Mouse (Mus musculus): ENCODE measurements around the gene Samd4b. TPM values are rescaled to one million over a fixed set of nuclear protein-coding genes. Genes with fewer than 3 reads are reported as not detected.
A peak's percentile ranks its signal among the peaks of the same experiment; 100 is the strongest.
"Not testable (repeated sequence)": the region's sequence is repeated elsewhere in the genome, so short reads cannot be mapped to it uniquely, and the experiment has no call there.

The Samd4b gene
- polyA plus RNA-seq, 1 experiment: 93.9 TPM

DNA sequence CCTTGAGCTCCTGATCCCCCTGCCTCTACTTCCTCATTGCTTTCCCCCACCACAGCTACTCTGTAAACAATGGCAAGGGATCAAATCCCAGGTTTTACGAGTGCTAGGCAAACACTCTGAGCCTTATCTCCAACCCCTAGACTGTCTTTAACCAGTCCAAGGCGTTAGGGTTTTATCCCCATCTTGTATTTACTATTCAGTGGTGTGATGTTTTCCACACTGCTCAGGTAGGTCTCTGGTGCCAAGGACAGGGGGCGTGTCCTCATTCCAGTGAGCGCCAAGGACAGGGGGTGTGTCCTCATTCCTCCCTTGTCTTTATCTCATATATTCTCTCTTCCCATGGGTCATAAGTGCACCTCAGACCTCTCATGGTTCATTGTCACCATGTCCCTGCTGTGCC is 57.4 kb downstream of the Samd4b start, which contains the start of gene Sycn:
Gene Sycn (plus strand): TSS at position 360 of the 400 bp plus-strand sequence.
- DNase-seq: no peak
- no peak within 1 kb of the TSS for H3K4me3 ChIP-seq (replicated peaks; ENCODE audit: extremely low read depth, low read depth, low read length)
- TF ChIP-seq POLR2A (IDR thresholded peaks at IDR 0.05; ENCODE audit: borderline replicate concordance, extremely low read depth, low read depth, low read length) (no peak), CTCF (IDR thresholded peaks at IDR 0.05; ENCODE audit: insufficient read depth, low read length) (no peak)
- 51% methylated on average over 4 of the region's 4 CpGs for WGBS
- no peaks in the 10 kb centered on the region for H3K4me1 ChIP-seq (ENCODE audit: control insufficient read depth, insufficient read depth, low read length)

DNA sequence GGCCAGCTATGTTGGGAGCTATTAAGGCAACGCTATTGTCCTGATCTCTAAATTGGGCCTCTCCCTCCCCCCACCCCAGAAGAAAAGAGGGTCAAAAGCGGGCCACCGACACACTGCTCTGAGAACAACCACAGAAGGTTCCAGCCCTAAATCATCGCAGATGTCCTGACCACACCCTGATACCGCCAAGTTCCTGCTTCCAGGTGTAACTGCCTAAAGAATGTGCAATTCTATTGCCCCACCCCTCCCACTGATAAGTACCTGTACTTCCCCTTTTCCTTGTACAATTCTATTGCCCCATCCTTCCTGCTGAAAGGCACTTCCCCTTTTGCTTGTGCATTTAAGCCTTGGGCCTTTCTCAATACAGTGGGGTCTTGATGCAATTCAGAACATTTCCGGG is 59.1 kb downstream of the Samd4b start:
- not testable (repeated sequence) for H3K4me1 ChIP-seq (ENCODE audit: control insufficient read depth, insufficient read depth, low read length); DNase-seq; H3K4me3 ChIP-seq (replicated peaks; ENCODE audit: extremely low read depth, low read depth, low read length)
- 84% methylated on average over 6 of the region's 6 CpGs for WGBS

GRCm38 (mm10) chr7:28532005-28532404 is 65.9 kb downstream of the Samd4b start:
- H3K4me3 ChIP-seq (replicated peaks; ENCODE audit: extremely low read depth, low read depth, low read length): no peak overlapping the region
- H3K4me1 ChIP-seq (ENCODE audit: control insufficient read depth, insufficient read depth, low read length): no peaks in the 10 kb centered on the region
- DNase-seq: no peak
- TF ChIP-seq POLR2A (IDR thresholded peaks at IDR 0.05; ENCODE audit: borderline replicate concordance, extremely low read depth, low read depth, low read length) (no peak), CTCF (IDR thresholded peaks at IDR 0.05; ENCODE audit: insufficient read depth, low read length) (no peak)
- 69% methylated on average over 8 of the region's 8 CpGs for WGBS

DNA sequence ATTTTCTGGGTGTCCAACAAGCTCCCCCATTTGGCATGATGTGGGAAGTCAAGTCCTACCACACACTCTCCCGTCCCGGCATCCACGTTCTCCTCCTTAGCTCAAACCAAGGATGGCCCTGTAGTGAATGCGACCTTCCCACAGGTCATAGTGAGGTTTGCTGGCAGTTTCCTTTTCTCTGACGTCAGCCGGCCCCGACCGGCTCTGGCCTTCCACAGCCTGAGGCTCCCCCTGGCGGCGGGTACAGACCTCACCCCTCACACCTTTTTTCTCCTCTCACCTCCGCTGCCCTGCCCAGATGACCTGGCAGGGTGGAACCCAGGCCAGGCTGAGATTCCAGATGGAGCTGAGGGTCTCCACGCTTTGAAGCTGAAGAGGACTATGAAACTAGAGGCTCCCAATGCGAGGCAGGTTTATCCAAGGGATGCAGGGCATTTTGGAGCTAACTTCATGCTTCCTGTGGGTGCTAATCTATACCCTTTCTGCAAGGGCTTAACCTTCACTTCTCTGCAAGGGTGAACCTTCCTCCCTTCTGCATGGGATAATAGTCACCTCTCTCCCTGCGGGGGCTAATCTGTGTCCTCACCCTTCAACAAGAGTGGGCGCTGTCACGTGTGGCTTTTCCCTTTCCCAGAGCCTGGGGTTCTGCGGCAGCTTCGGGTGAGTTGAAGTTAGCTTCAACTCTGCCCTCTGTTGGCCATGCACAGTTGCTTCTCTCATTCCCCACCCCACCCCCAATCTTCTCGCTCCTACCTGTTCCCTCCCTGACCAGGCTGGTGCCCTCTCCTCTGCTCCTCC is 69.8 kb downstream of the Samd4b start:
- Histone ChIP-seq H3K4me1 (ENCODE audit: control insufficient read depth, insufficient read depth, low read length) (no peaks in the 10 kb centered on the region), H3K4me3 (replicated peaks; ENCODE audit: extremely low read depth, low read depth, low read length) (no peak overlapping the region)
- TF ChIP-seq POLR2A (IDR thresholded peaks at IDR 0.05; ENCODE audit: borderline replicate concordance, extremely low read depth, low read depth, low read length): no peak
- peak; percentile 63 for TF ChIP-seq CTCF (IDR thresholded peaks at IDR 0.05; ENCODE audit: insufficient read depth, low read length)
- peak; percentile 85 for DNase-seq
- WGBS: 5% methylated on average over 19 of the region's 19 CpGs

GRCm38 (mm10) chr7:28522536-28522935 is 75.4 kb downstream of the Samd4b start, which contains the start of gene Ifnl3:
Ifnl3 (plus strand) TSS chr7:28522836.
- 69% methylated on average over 5 of the region's 6 CpGs for WGBS

DNA sequence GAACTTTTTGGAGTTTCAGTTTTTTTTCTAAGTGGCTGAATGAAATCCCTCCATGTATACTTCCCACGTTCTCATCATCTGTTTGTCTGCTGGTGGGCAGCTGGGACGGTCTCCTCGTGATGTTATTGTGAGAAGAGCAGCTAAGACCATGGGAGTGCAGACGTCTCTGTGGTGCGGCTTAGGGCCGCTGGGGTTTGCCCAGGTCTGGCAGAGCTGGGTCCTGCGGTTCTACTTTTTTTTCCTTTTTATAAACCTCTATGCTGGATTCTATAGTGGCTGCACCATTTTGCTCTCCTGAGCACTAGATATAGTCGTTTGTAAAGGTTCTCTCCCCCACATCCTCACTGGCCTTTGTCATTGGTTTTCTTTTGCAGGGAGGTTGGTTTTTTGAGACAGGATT is 86.5 kb downstream of the Samd4b start:
- 68% methylated on average over 8 of the region's 8 CpGs for WGBS

More at GRCm38 (mm10) chr7:28522536-28522935, 75.4 kb downstream of the Samd4b start, which contains the start of gene Ifnl3:
- not testable (repeated sequence) for H3K4me1 ChIP-seq (ENCODE audit: control insufficient read depth, insufficient read depth, low read length); DNase-seq; H3K4me3 ChIP-seq (replicated peaks; ENCODE audit: extremely low read depth, low read depth, low read length)

GRCm38 (mm10) chr7:28510405-28510974 is 87.5 kb downstream of the Samd4b start, which contains the start of gene Ifnl2:
Ifnl2 (minus strand) TSS chr7:28510455.
- H3K4me3 ChIP-seq (replicated peaks; ENCODE audit: extremely low read depth, low read depth, low read length); H3K4me1 ChIP-seq (ENCODE audit: control insufficient read depth, insufficient read depth, low read length); DNase-seq: not testable (repeated sequence)
- 58% methylated on average over 8 of the region's 8 CpGs for WGBS

More for the DNA sequence above, 86.5 kb downstream of the Samd4b start:
- Histone ChIP-seq H3K4me3 (replicated peaks; ENCODE audit: extremely low read depth, low read depth, low read length) (no peak overlapping the region), H3K4me1 (ENCODE audit: control insufficient read depth, insufficient read depth, low read length) (no peaks in the 10 kb centered on the region)
- DNase-seq: no peak
- no peak for TF ChIP-seq CTCF (IDR thresholded peaks at IDR 0.05; ENCODE audit: insufficient read depth, low read length)
- TF ChIP-seq POLR2A (IDR thresholded peaks at IDR 0.05; ENCODE audit: borderline replicate concordance, extremely low read depth, low read depth, low read length): no peak

DNA sequence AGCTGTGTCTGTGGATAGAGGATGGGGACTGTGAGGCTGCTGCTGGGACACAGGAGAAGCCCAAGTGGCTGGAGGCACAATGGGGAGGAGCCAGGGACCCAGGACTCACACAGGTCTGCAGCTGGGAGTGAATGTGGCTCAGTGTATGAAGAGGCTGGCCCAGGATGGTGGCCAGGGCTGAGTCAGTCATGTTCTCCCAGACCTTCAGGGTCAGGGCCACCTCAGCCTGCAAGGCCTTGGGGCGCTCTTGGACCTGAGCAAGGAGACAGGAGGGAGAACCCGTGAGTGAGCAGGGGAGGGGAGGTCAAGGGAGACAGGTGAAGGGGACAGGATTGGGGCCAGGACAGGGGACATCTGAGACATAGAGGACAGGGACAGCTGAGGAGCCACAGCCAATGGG is 88.8 kb downstream of the Samd4b start:
- 66% methylated on average over 2 of the region's 2 CpGs for WGBS
- not testable (repeated sequence) for H3K4me3 ChIP-seq (replicated peaks; ENCODE audit: extremely low read depth, low read depth, low read length); DNase-seq; H3K4me1 ChIP-seq (ENCODE audit: control insufficient read depth, insufficient read depth, low read length)

DNA sequence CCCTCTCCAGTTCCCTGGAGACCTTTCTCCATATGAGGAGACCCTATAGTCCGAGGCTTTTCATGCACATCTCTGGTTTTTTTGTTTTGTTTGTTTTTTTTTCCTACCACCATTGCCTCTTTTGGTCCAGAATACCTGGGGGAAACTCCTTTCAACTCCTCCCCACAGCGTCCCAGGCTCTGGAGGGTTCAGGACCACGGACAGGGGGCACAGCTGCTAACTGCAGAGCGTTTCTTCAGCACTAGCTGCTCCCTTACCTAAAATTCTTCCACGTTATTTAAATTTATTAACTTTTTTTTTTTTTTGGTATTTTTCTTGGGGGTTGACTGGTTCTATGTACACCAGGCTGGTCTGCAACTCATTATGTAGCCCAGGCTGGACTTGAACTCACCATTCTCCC is 92.4 kb downstream of the Samd4b start:
- DNase-seq: no peak
- TF ChIP-seq CTCF (IDR thresholded peaks at IDR 0.05; ENCODE audit: insufficient read depth, low read length) (no peak), POLR2A (IDR thresholded peaks at IDR 0.05; ENCODE audit: borderline replicate concordance, extremely low read depth, low read depth, low read length) (no peak)
- 9% methylated on average over 5 of the region's 5 CpGs for WGBS
- H3K4me1 ChIP-seq (ENCODE audit: control insufficient read depth, insufficient read depth, low read length): no peaks in the 10 kb centered on the region
- H3K4me3 ChIP-seq (replicated peaks; ENCODE audit: extremely low read depth, low read depth, low read length): no peak overlapping the region

DNA sequence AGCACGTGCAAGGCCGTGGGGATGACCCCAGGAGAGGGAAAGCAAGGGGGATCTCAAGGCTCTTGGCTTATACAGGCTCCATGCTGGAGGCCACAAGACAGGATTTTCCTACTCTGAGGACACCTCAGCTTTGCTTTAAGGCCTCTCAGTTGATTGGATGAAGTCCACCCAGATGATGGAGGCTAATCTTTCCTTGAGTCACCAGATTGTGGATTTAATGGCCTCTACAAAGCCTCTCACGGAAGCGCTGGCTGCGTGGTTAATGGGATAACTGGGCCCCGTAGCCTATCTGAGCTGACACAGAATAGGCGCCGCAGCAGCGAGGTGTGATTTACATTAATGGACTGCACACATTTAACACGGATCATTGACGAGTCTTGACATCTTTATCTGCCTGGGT is 102.5 kb downstream of the Samd4b start:
- Histone ChIP-seq H3K4me1 (ENCODE audit: control insufficient read depth, insufficient read depth, low read length) (no peaks in the 10 kb centered on the region), H3K4me3 (replicated peaks; ENCODE audit: extremely low read depth, low read depth, low read length) (no peak overlapping the region)
- TF ChIP-seq CTCF (IDR thresholded peaks at IDR 0.05; ENCODE audit: insufficient read depth, low read length): no peak
- no peak for TF ChIP-seq POLR2A (IDR thresholded peaks at IDR 0.05; ENCODE audit: borderline replicate concordance, extremely low read depth, low read depth, low read length)
- 56% methylated on average over 11 of the region's 11 CpGs for WGBS
- DNase-seq: no peak

Measured in lung, adult 2 months (tissue).